Mouse (Mus musculus): ENCODE results near the gene Aff1.

DNA sequence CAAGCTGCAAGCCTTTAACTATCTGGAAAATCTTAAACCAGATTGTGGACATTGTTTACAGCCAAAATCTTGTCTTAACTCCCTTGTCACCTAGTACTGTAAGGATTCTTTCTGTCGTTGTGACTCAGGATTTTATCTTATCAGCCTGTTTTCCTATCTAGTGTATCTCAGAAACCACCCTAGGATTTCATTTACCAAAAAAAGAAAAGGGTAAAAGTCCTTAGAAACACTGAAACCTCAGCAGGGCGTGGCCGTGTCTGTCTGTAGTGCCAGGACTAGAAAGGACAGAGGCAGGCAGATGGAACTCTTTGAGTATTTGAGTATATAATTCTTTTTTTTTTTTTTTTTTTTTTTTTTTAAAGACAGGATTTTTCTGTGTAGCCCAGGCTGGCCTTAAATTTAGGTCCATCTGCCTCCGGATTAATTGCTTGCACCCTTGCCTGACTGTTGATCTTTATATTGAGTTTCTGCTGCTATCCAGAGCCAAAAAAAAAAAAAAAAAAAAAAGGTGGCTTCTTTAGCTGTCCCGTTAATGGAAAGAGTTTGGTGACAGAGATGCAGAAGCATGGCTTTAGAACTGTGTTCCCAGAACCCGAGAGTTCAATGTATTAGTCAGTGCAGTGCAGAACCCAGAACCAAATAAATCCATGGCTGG, 44.5 kb downstream of the Aff1 start:
- TF ChIP-seq GATA1 (IDR thresholded peaks at IDR 0.05; ENCODE audit: borderline replicate concordance, low read length) (no peak), CTCF (IDR thresholded peaks at IDR 0.05; ENCODE audit: low read depth, low read length) (no peak), TAL1 (conservative IDR thresholded peaks at IDR 0.05; ENCODE audit: low read depth, low read length) (no peak)
